Mouse (Mus musculus) heart, embryonic 10.5 days (tissue): ENCODE measurements around the gene Gabrr2. TPM values are rescaled to one million over a fixed set of nuclear protein-coding genes. Genes with fewer than 3 reads are reported as not detected.
"Not testable (repeated sequence)": the region's sequence is repeated elsewhere in the genome, so short reads cannot be mapped to it uniquely, and the experiment has no call there.

ENCODE experiments used
- DNase-seq: peaks from one replicate; pipeline ENCODE4 v3.0.0-alpha.2; 2017; ENCODE audit warnings: low spot score
- H3K27ac ChIP-seq: fragments of 300-500 bp; sonication (generic); 2 replicates; pipeline ENCODE4 v1.5.1; 2016; ENCODE audit warnings: mild to moderate bottlenecking
- H3K27me3 ChIP-seq: fragments of 300-500 bp; sonication (generic); 2 replicates; pipeline ENCODE4 v1.6.1; 2016; ENCODE audit warnings: mild to moderate bottlenecking; ENCODE audit not compliant: poor library complexity, insufficient read depth, severe bottlenecking
- H3K36me3 ChIP-seq: fragments of 300-500 bp; sonication (generic); 2 replicates; pipeline ENCODE4 v1.6.1; 2016; ENCODE audit warnings: mild to moderate bottlenecking, moderate library complexity
- H3K4me1 ChIP-seq: fragments of 300-500 bp; sonication (generic); 2 replicates; pipeline ENCODE4 v1.6.1; 2016; ENCODE audit warnings: mild to moderate bottlenecking
- H3K4me3 ChIP-seq: fragments of 300-500 bp; sonication (generic); 2 replicates; pipeline ENCODE4 v1.5.1; 2016; ENCODE audit warnings: mild to moderate bottlenecking, moderate library complexity
- H3K9me3 ChIP-seq: fragments of 300-500 bp; sonication (generic); 2 replicates; pipeline ENCODE4 v1.6.1; 2016; ENCODE audit warnings: mild to moderate bottlenecking, moderate library complexity
- WGBS: fragments of 180-500 bp; shearing (Covaris S2); methylation state at CpG from one replicate; pipeline ENCODE4 v1.1.7; 2016; 5-methylcytosine and 5-hydroxymethylcytosine counted together
- polyA plus RNA-seq: library from polyadenylated mRNA; unstranded; fragments of >200 nt; fragmentation: Nextera tagmentation; extraction: Ambion mirVana; gene quantifications from 2 replicates; pipeline ENCODE4 v1.2.1, GENCODE M21; 2016

Gene Gabrr2
- polyA plus RNA-seq, 1 experiment from 2014 or later: 0.62 TPM

GRCm38 (mm10) chr4:33074851-33075250 lies 12.1 kb downstream of the Gabrr2 start:
- Histone ChIP-seq H3K27ac (no peak overlapping the region), H3K4me1 (peaks cover 12% of the 10 kb centered on the region; the same call in 1 of the 2 replicates), H3K9me3 (no peaks in the 10 kb centered on the region), H3K27me3 (no peaks in the 10 kb centered on the region), H3K4me3 (no peak overlapping the region), H3K36me3 (no peaks in the 10 kb centered on the region)
- 67% methylated on average over 5 of the region's 5 CpGs for WGBS
- no peak for DNase-seq

GRCm38 (mm10) chr4:33075776-33076524 lies 13.2 kb downstream of the Gabrr2 start:
- no peak overlapping the region for H3K27ac ChIP-seq
- H3K9me3 ChIP-seq: no peaks in the 10 kb centered on the region
- H3K4me1 ChIP-seq: peaks cover 12% of the 10 kb centered on the region; the same call in 1 of the 2 replicates
- DNase-seq: no peak
- 77% methylated on average over 5 of the region's 5 CpGs for WGBS
- H3K36me3 ChIP-seq: no peaks in the 10 kb centered on the region
- H3K4me3 ChIP-seq: no peak overlapping the region
- H3K27me3 ChIP-seq: no peaks in the 10 kb centered on the region

GRCm38 (mm10) chr4:33077161-33077560 lies 14.4 kb downstream of the Gabrr2 start:
- peaks cover 12% of the 10 kb centered on the region; the same call in 1 of the 2 replicates for H3K4me1 ChIP-seq
- 72% methylated on average over 11 of the region's 11 CpGs for WGBS
- no peaks in the 10 kb centered on the region for H3K36me3 ChIP-seq
- DNase-seq: no peak
- no peak overlapping the region for H3K27ac ChIP-seq
- no peaks in the 10 kb centered on the region for H3K9me3 ChIP-seq
- H3K4me3 ChIP-seq: no peak overlapping the region
- no peaks in the 10 kb centered on the region for H3K27me3 ChIP-seq

- no peaks in the 10 kb centered on the region for H3K27me3 ChIP-seq
- H3K4me1 ChIP-seq: peaks cover 8% of the 10 kb centered on the region; the same call in 1 of the 2 replicates
- WGBS: 48% methylated on average over 8 of the region's 8 CpGs
Observed at GRCm38 (mm10) chr4:33077724-33078123, 14.9 kb downstream of the Gabrr2 start.

GRCm38 (mm10) chr4:33078492-33078891 lies 15.7 kb downstream of the Gabrr2 start:
- Histone ChIP-seq H3K36me3 (no peaks in the 10 kb centered on the region), H3K9me3 (no peaks in the 10 kb centered on the region), H3K27me3 (no peaks in the 10 kb centered on the region), H3K4me3 (no peak overlapping the region), H3K4me1 (0 out of 2 replicates have a peak, but pooled peaks cover 3% of the 10 kb centered on the region), H3K27ac (no peak overlapping the region)
- WGBS: 83% methylated on average over 3 of the region's 3 CpGs
- no peak for DNase-seq

More at GRCm38 (mm10) chr4:33077724-33078123, 14.9 kb downstream of the Gabrr2 start:
- no peak overlapping the region for H3K4me3 ChIP-seq
- DNase-seq: no peak
- H3K9me3 ChIP-seq: no peaks in the 10 kb centered on the region
- no peak overlapping the region for H3K27ac ChIP-seq
- no peaks in the 10 kb centered on the region for H3K36me3 ChIP-seq

- H3K4me1 ChIP-seq: no peaks in the 10 kb centered on the region
- no peak overlapping the region for H3K27ac ChIP-seq
- DNase-seq: no peak
- no peaks in the 10 kb centered on the region for H3K9me3 ChIP-seq
- H3K27me3 ChIP-seq: no peaks in the 10 kb centered on the region
- 80% methylated on average over 6 of the region's 6 CpGs for WGBS
- no peak overlapping the region for H3K4me3 ChIP-seq
- no peaks in the 10 kb centered on the region for H3K36me3 ChIP-seq
Observed at GRCm38 (mm10) chr4:33099118-33099694, 36.4 kb downstream of the Gabrr2 start.

GRCm38 (mm10) chr4:33109720-33110458 lies 47.1 kb downstream of the Gabrr2 start:
- peaks cover 5% of the 10 kb centered on the region for H3K4me1 ChIP-seq
- H3K36me3 ChIP-seq: no peaks in the 10 kb centered on the region
- peak overlapping the region; percentile 16; the same call in 1 of the 2 replicates for H3K27ac ChIP-seq
- 48% methylated on average over 14 of the region's 14 CpGs for WGBS
- H3K9me3 ChIP-seq: no peaks in the 10 kb centered on the region
- no peak overlapping the region for H3K4me3 ChIP-seq
- DNase-seq: no peak
- no peaks in the 10 kb centered on the region for H3K27me3 ChIP-seq

- Histone ChIP-seq H3K27me3 (no peaks in the 10 kb centered on the region), H3K4me3 (no peak overlapping the region), H3K4me1 (peaks cover 5% of the 10 kb centered on the region), H3K9me3 (no peaks in the 10 kb centered on the region), H3K36me3 (no peaks in the 10 kb centered on the region), H3K27ac (no peak overlapping the region)
- no peak for DNase-seq
- 89% methylated on average over 7 of the region's 7 CpGs for WGBS
Observed at GRCm38 (mm10) chr4:33110845-33111244, 48.0 kb downstream of the Gabrr2 start.

- no peak overlapping the region for H3K27ac ChIP-seq
- no peaks in the 10 kb centered on the region for H3K27me3 ChIP-seq
- H3K4me3 ChIP-seq: no peak overlapping the region
- H3K4me1 ChIP-seq: peaks cover 5% of the 10 kb centered on the region
- 80% methylated on average over 9 of the region's 9 CpGs for WGBS
- no peaks in the 10 kb centered on the region for H3K36me3 ChIP-seq
- no peak for DNase-seq
- no peaks in the 10 kb centered on the region for H3K9me3 ChIP-seq
Observed at GRCm38 (mm10) chr4:33111358-33111757, 48.6 kb downstream of the Gabrr2 start.

- H3K27ac ChIP-seq, DNase-seq, H3K4me1 ChIP-seq, H3K4me3 ChIP-seq, H3K9me3 ChIP-seq, H3K36me3 ChIP-seq, H3K27me3 ChIP-seq: not testable (repeated sequence)
- WGBS: 93% methylated on average over 14 of the region's 14 CpGs
Observed at GRCm38 (mm10) chr4:33112866-33113265, 50.1 kb downstream of the Gabrr2 start.

- not testable (repeated sequence) for H3K9me3 ChIP-seq, H3K4me1 ChIP-seq, H3K36me3 ChIP-seq, DNase-seq, H3K27ac ChIP-seq, H3K27me3 ChIP-seq, H3K4me3 ChIP-seq
- 3% methylated on average over 3 of the region's 3 CpGs for WGBS
Observed at GRCm38 (mm10) chr4:33119118-33119517, 56.3 kb downstream of the Gabrr2 start.

GRCm38 (mm10) chr4:33124493-33124892 lies 61.7 kb downstream of the Gabrr2 start:
- no peaks in the 10 kb centered on the region for H3K36me3 ChIP-seq
- no peak for DNase-seq
- H3K4me3 ChIP-seq: no peak overlapping the region
- H3K4me1 ChIP-seq: peaks cover 7% of the 10 kb centered on the region; the same call in 1 of the 2 replicates
- no peak overlapping the region for H3K27ac ChIP-seq
- no peaks in the 10 kb centered on the region for H3K27me3 ChIP-seq
- no peaks in the 10 kb centered on the region for H3K9me3 ChIP-seq
- 74% methylated on average over 6 of the region's 6 CpGs for WGBS
